8 mouse cellular contexts compared by ENCODE assay signal in the genomic region with DNA sequence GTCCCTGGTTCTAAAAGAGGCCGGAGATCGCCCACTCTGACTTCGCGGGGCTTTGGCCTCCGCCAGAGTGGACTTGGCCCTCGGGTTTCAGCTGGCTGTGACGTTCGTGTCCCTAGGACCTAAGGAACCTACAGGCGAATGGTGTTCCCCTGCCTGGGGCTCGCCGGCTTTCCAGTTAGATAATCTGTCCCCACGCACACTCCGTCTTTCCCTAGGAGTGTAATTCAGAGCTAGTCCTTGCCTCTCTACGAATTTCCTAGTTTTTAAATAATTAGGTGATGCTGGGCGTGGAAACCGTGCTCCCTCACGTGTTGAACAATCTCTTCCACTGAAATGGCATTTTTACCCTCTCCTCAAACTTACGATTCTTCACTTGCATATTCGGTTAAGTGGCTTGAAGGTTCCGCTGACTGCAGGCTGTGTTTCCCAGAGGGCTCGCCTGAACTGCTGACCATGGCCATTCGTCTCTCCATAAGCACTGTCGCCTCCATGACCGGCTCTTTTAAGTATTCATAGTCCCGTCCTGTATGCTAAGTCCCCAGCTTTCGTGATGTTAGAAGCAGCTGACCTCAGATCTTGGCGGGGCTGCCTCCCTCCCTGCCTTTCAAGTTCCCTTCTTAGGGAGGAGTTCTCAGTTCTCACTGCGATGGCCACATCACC. TPM values are rescaled to one million over a fixed set of nuclear protein-coding genes. Genes with fewer than 3 reads are reported as not detected.
DNase-seq lines count a peak whose midpoint lies in the region; ATAC-seq and TF ChIP-seq lines count a peak whose summit lies in the region.

No protein-coding gene starts in this region.

- ATAC-seq in forebrain, postnatal 0 days = peak; percentile 17

- WGBS in forebrain, postnatal 0 days = under 1% methylated on average over 28 of the region's 28 CpGs
- WGBS in large intestine, adult 2 months = under 1% methylated on average over 28 of the region's 28 CpGs
- WGBS in midbrain, embryonic 10.5 days = 1% methylated on average over 28 of the region's 28 CpGs

- H3K4me2 ChIP-seq in forebrain, postnatal 0 days (ENCODE audit: low read depth) = peak overlapping the region; percentile 92

- peak overlapping the region; percentile 82 for H3K9ac ChIP-seq in forebrain, postnatal 0 days

- H3K4me1 ChIP-seq in forebrain, postnatal 0 days (ENCODE audit: insufficient read depth) = peaks cover 9% of the 10 kb centered on the region
- peaks cover 11% of the 10 kb centered on the region for H3K4me1 ChIP-seq in midbrain, embryonic 10.5 days

- no peaks in the 10 kb centered on the region; the same call in 1 of the 2 replicates for H3K36me3 ChIP-seq in forebrain, postnatal 0 days (ENCODE audit: insufficient read depth)
- peaks cover 33% of the 10 kb centered on the region for H3K36me3 ChIP-seq in midbrain, embryonic 10.5 days

- no peak for TF ChIP-seq CTCF in forebrain, postnatal 0 days (IDR thresholded peaks at IDR 0.05; ENCODE audit: low read depth)

- no peaks in the 10 kb centered on the region for H3K9me3 ChIP-seq in forebrain, postnatal 0 days (ENCODE audit: low read length)
- H3K9me3 ChIP-seq in midbrain, embryonic 10.5 days (replicated peaks) = no peaks in the 10 kb centered on the region

- DNase-seq in ovary, postnatal 36 days (ENCODE audit: low spot score) = peak; percentile 15
- no peak for DNase-seq in ovary, postnatal 10 days (ENCODE audit: low spot score)
- peak; percentile 33 for DNase-seq in adipocyte (ENCODE audit: low spot score)
- DNase-seq in forebrain, postnatal 0 days = no peak
- DNase-seq in large intestine, adult 2 months (ENCODE audit: low read depth, low spot score) = peak; percentile 8
- no peak for DNase-seq in midbrain, embryonic 10.5 days (ENCODE audit: low spot score)
- DNase-seq in left cerebral cortex, adult 11 months (ENCODE audit: low spot score) = no peak
- no peak for DNase-seq in frontal cortex, adult 2 months (ENCODE audit: extremely low spot score in 1 of 2, low spot score in 1 of 2)

- peak overlapping the region; percentile 77 for H3K4me3 ChIP-seq in forebrain, postnatal 0 days (ENCODE audit: low read depth, low read length)
- peak overlapping the region; percentile 88 for H3K4me3 ChIP-seq in midbrain, embryonic 10.5 days

- no peaks in the 10 kb centered on the region for H3K27me3 ChIP-seq in forebrain, postnatal 0 days (ENCODE audit: insufficient read depth, low read length)
- H3K27me3 ChIP-seq in midbrain, embryonic 10.5 days (ENCODE audit: low read depth, poor library complexity, severe bottlenecking) = no peaks in the 10 kb centered on the region

- peak overlapping the region; percentile 93 for H3K27ac ChIP-seq in forebrain, postnatal 0 days (ENCODE audit: low read depth, low read length)
- peak overlapping the region; percentile 98 for H3K27ac ChIP-seq in midbrain, embryonic 10.5 days (replicated peaks)

RNA-seq across cellular contexts. Expression of gene Cse1l, which starts 0.8 kb away (rescaled TPM):
- total RNA-seq in forebrain, postnatal 0 days (2014; rRNA removed) = 75.9 and 79.7 TPM in 2 replicates
- polyA plus RNA-seq in forebrain, postnatal 0 days (2015; fragmentation: Nextera tagmentation; extraction: Ambion mirVana) = 64.1 and 68.8 TPM in 2 replicates
- polyA plus RNA-seq in large intestine, adult 2 months (2012; rRNA removed) = 13.7 and 13.8 TPM in 2 replicates
- 207 and 219 TPM in 2 replicates for polyA plus RNA-seq in midbrain, embryonic 10.5 days (2016; fragmentation: Nextera tagmentation; extraction: Ambion mirVana)
- polyA plus RNA-seq in frontal cortex, adult 2 months (2012; rRNA removed) = 43.8 and 48.1 TPM in 2 replicates

Comparison
In these comparisons a context has a peak if more than half of its experiments do, and no peak if none do; other contexts are left out.
1. DNase-seq: peak in ovary, postnatal 36 days (single experiment), adipocyte (single experiment) and large intestine, adult 2 months (single experiment); none in ovary, postnatal 10 days (single experiment), forebrain, postnatal 0 days (single experiment), midbrain, embryonic 10.5 days (single experiment), left cerebral cortex, adult 11 months (single experiment) and frontal cortex, adult 2 months (0 of 2).